Mouse (Mus musculus): ENCODE measurements around the gene Bcl6.

DNA sequence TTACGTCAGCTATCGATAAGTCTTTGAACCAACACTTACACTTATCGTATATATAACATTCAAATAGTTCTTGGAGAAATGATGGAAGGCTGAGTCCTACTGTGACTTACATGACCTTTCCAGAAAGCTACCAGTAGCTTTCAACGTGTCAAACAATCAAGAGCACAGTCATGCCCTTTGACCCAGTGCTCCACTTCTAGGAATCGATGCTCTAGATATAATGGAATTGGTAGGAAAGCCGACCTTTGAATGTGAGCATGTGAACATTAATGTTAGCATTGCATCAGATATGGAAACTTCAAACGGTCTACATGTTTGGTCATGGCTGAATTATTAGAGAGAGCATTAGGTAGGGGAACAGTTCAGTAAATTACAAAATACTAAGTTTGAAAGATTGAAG is 7.7 kb upstream of the Bcl6 start:
- TF ChIP-seq EP300 (IDR thresholded peaks at IDR 0.05; ENCODE audit: low read depth) (no peak), CTCF (IDR thresholded peaks at IDR 0.05; ENCODE audit: low read depth) (no peak)
